Mouse (Mus musculus) embryonic fibroblast, embryonic 13.5 days (primary cell): ENCODE data around the gene Prss23. TPM values are rescaled to one million over a fixed set of nuclear protein-coding genes. Genes with fewer than 3 reads are reported as not detected.
A peak's percentile ranks its signal among the peaks of the same experiment; 100 is the strongest.

Source experiments
- H3K27ac ChIP-seq: 2 replicates; pipeline ENCODE4 v1.5.1; 2012; ENCODE audit warnings: low read length, control low read depth, inconsistent platforms; ENCODE audit not compliant: insufficient read depth
- H3K4me1 ChIP-seq: 2 replicates; pipeline ENCODE4 v1.6.1; 2011; ENCODE audit warnings: low read length; ENCODE audit not compliant: control insufficient read depth, insufficient read depth
- H3K4me3 ChIP-seq: 2 replicates; pipeline ENCODE4 v1.5.1; 2011; ENCODE audit warnings: mild to moderate bottlenecking, control low read depth, low read length; ENCODE audit not compliant: insufficient read depth
- CTCF ChIP-seq: IDR thresholded peaks from 2 replicates; pipeline ENCODE4 v1.5.1; 2011; ENCODE audit warnings: mild to moderate bottlenecking, control low read depth, low read length, moderate library complexity, borderline replicate concordance; ENCODE audit not compliant: insufficient read depth
- POLR2A ChIP-seq: IDR thresholded peaks from 2 replicates; pipeline ENCODE4 v1.6.1; 2011; ENCODE audit warnings: low read depth, mild to moderate bottlenecking, control low read depth, low read length, moderate library complexity
- polyA plus RNA-seq: library from polyadenylated mRNA; stranded (reverse); fragments of >200 nt; gene quantifications from 2 replicates; pipeline ENCODE4 v1.2.4, GENCODE M21; 2011; ENCODE audit warnings: low read depth; ENCODE audit not compliant: missing spikeins, insufficient read length

Prss23 gene
- polyA plus RNA-seq, 1 experiment = 494 TPM

- TF ChIP-seq CTCF (no peak), POLR2A (no peak)
- Histone ChIP-seq H3K4me1 (peaks cover 9% of the 10 kb centered on the region; the same call in 1 of the 2 replicates), H3K27ac (no peak overlapping the region), H3K4me3 (no peak overlapping the region)
Observed at GRCm38 (mm10) chr7:89556652-89557051, 29.7 kb upstream of the Prss23 start.

- H3K4me1 ChIP-seq = peaks cover 5% of the 10 kb centered on the region; the same call in 1 of the 2 replicates
- TF ChIP-seq CTCF = no peak
- TF ChIP-seq POLR2A = no peak
- no peak overlapping the region for H3K27ac ChIP-seq
- no peak overlapping the region for H3K4me3 ChIP-seq
Observed at GRCm38 (mm10) chr7:89555170-89555569, 28.2 kb upstream of the Prss23 start.

DNA sequence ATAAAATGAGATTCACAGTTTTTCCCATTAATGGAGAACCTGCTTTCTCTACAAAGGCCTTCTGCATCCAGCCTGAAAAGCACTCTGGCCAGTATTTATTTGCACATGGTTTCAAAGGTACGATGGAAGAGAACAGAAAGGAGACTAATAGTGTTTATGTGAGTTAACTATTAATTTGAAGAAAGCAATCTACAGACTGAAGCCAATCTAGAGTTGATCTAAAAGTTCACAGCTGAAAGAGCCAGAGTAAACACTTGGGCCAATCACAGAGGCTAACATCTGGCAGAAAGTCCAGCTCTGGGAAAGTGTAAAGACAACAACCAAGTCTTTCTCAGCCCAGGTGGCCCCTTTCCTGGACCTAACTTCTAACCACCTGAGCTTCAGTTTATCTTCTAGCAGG is 27.1 kb upstream of the Prss23 start:
- no peak overlapping the region for H3K27ac ChIP-seq
- H3K4me1 ChIP-seq = 0 out of 2 replicates have a peak, but pooled peaks cover 2% of the 10 kb centered on the region
- no peak overlapping the region for H3K4me3 ChIP-seq
- TF ChIP-seq POLR2A (no peak), CTCF (no peak)

GRCm38 (mm10) chr7:89540976-89541375 is 14.0 kb upstream of the Prss23 start:
- peaks cover 14% of the 10 kb centered on the region for H3K4me1 ChIP-seq
- H3K4me3 ChIP-seq = no peak overlapping the region
- TF ChIP-seq CTCF (no peak), POLR2A (no peak)
- H3K27ac ChIP-seq = peak overlapping the region; percentile 78

- no peak for TF ChIP-seq CTCF
- no peak for TF ChIP-seq POLR2A
Observed at GRCm38 (mm10) chr7:89539391-89539790, 12.4 kb upstream of the Prss23 start.

DNA sequence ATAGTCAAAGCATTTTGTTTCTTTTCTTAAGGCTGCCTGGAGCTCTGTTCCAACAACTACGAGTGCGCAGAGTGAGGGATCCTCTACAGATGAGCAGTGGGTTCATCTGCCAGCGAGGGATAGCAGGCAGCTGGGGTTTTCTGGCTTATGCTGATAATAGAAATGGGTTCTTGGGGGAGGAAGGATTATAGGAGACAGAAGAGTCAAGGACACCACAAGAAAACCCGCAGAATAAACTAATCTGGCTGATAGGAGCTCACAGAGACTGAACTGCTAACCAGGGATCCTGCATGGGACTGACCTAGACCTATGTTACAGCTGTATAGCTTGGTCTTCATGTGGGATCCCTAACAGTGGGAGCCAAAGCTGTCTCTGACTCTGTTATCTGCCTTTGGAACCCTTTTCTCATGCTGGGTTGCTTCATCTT is 456 bp upstream of the Prss23 start:
- Histone ChIP-seq H3K4me1 (peaks cover under 1% of the 10 kb centered on the region), H3K27ac (no peak overlapping the region), H3K4me3 (no peak overlapping the region)
- TF ChIP-seq CTCF (no peak), POLR2A (no peak)

More at GRCm38 (mm10) chr7:89539391-89539790, 12.4 kb upstream of the Prss23 start:
- H3K4me1 ChIP-seq = peaks cover 14% of the 10 kb centered on the region
- H3K27ac ChIP-seq = no peak overlapping the region
- no peak overlapping the region for H3K4me3 ChIP-seq

DNA sequence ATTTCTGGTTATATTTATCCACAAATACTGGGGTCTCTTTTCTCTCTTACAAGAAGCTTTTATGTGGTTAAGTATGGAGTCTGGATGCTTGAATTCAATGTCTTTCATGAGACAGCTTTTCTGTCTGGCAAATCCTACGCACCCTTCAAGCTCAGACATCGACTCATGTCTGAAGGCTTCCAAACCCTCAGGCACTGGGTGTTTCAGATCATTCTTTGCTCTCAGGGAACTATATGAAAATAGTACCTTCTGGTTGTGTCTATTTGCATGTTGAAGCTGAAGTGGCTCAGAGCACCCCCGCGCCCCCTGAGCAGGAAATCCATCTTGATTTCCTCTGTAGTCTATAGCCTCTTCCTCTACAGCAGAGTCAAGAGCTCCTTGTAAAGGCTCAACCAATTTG is 3.2 kb downstream of the Prss23 start:
- H3K4me3 ChIP-seq = no peak overlapping the region
- peaks cover 6% of the 10 kb centered on the region for H3K4me1 ChIP-seq
- TF ChIP-seq POLR2A (no peak), CTCF (no peak)
- peak overlapping the region; percentile 98 for H3K27ac ChIP-seq

DNA sequence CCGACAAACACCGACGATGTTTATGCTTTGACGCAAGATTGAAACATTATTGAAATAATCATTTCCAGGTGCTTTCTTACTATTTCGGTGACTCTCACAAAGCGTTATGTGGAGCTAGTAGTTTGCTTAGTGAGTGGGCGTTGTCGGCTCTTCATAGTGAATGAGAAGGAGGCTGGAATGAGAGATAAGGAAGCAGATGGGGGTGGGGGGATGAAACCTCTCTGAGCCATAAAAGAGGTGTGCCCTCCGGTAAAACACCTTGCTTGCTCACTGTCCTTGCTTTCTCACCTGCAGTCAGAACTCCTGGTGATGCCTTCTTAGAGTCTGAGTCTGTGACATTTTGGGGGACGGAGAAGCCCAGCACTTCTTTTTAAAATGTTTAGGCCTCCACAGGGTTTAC is 4.8 kb downstream of the Prss23 start:
- TF ChIP-seq CTCF (no peak), POLR2A (no peak)
- no peak overlapping the region for H3K4me3 ChIP-seq
- H3K27ac ChIP-seq = peak overlapping the region; percentile 58
- H3K4me1 ChIP-seq = peaks cover 6% of the 10 kb centered on the region

DNA sequence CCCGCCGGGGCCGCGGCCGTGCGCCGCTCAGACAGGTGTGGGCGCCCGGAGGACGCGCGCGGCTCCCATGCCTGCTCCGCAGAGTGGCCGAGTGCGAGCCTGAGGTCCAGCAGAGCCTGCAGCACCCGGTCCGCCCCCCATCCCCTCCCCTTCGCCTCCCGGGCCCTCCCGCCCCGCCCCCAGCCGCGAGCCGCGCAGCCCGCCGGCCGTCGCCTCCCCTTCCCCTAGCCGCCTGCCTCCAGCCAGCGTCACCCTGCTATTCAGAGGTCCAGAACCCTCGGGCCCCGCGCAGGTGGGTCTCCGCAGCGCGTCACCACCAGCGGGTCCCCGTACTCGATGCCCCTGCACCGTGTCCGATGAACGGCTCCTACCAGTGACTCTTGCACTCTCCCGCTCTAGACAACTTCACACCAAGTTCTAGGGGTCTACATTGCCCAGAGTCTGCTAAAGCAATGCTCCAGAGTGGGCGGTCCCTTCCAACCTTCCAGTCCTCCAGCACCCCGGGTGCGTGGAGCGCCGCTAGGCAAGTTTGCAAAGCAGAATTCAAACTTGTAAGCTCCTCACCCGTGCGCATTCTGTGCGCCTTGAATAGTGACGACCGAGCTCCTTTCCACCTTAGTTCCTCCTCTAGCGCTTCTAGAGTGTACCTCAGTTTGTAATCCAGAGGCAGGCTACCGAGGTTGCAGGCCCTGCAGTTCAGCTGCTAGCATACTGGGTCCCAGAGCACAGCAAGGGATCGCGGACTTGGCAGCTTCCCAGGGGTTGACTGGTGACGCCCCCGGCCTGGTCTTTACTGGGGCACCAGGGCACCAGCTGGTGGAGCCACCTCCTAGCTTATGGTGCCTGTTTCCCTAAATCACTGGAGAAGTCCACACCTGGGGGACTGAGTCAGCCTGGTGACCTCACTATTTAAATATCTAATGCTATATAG is 9.3 kb downstream of the Prss23 start:
- Histone ChIP-seq H3K4me3 (peak overlapping the region; percentile 79), H3K27ac (peak overlapping the region; percentile 91), H3K4me1 (peaks cover 6% of the 10 kb centered on the region)
- peak; percentile 45; the same call in 1 of the 2 replicates for TF ChIP-seq CTCF
- peak; percentile 78 for TF ChIP-seq POLR2A
